Mouse (Mus musculus) cerebellum, adult 11-12 months (tissue): Measurements from ENCODE around the gene St7.

Experiments
- DNase-seq: peaks from one replicate; pipeline ENCODE4 v3.0.0; 2022

St7 gene

GRCm38 (mm10) chr6:17968467-17969144, 275.9 kb downstream of the St7 start:
- DNase-seq, result no peak

DNA sequence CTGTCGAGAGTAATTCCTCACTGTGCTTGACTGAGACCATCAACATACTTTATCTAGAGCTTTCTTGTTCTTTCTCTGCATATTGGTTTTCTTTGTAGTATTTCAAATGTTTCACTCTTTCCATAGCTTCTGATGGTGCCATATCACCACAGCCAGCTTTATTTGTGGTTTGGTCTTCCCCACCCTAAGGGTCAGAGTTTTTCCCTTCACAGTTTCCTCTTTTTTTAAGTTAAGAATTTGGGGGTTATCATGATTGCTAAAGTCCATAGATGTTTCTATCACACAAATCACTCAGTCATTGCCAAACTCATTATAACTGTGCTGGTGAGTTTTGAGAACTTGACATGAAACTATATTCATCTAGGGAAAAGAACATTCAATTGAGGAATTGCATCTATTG, 277.1 kb downstream of the St7 start:
- no peak for DNase-seq

- no peak for DNase-seq
These were observed 278.7 kb downstream of the St7 start for GRCm38 (mm10) chr6:17971393-17971792.

GRCm38 (mm10) chr6:17974416-17974815, 281.7 kb downstream of the St7 start:
- DNase-seq, result no peak

DNA sequence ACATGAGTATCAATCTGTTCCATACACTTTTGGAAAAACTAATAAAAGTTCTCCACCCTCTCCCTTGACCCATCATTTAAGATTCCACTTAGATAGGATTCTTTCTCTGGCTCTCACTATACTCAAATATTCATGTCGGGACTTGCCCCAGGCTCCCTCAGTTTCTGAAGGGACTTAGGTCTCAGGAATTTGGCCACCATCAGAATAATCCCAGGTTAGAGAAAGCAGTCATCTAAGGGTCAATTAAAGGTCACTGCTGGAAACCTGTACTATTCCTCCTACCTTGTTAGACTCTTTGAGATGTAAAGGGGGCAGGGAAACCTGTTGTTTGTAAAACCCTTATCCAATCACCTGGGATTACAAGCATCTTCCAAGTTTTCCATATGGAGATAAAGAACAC, 284.4 kb downstream of the St7 start:
- DNase-seq, result no peak

GRCm38 (mm10) chr6:17978324-17978723, 285.6 kb downstream of the St7 start:
- no peak for DNase-seq

GRCm38 (mm10) chr6:17978881-17979280, 286.1 kb downstream of the St7 start:
- no peak for DNase-seq

DNA sequence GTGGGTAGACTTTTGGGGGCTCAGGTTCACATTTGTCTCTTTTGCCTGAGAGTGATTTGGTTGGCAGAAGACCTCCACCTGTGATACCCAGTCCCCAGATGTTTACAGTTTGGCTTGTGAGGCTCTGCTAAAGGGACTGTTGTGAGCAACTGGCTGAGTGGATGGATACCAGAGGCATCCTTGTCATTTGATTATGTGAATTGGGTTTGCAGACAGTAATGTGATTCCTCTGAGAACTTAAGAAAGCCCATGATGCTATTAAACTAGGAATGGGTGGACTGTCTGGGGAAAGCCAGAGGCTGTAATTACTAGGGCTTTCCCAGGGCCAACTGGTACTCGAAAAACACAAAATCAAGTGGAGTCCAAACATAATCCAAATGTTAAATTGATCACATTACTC, 286.6 kb downstream of the St7 start:
- DNase-seq, result no peak

DNA sequence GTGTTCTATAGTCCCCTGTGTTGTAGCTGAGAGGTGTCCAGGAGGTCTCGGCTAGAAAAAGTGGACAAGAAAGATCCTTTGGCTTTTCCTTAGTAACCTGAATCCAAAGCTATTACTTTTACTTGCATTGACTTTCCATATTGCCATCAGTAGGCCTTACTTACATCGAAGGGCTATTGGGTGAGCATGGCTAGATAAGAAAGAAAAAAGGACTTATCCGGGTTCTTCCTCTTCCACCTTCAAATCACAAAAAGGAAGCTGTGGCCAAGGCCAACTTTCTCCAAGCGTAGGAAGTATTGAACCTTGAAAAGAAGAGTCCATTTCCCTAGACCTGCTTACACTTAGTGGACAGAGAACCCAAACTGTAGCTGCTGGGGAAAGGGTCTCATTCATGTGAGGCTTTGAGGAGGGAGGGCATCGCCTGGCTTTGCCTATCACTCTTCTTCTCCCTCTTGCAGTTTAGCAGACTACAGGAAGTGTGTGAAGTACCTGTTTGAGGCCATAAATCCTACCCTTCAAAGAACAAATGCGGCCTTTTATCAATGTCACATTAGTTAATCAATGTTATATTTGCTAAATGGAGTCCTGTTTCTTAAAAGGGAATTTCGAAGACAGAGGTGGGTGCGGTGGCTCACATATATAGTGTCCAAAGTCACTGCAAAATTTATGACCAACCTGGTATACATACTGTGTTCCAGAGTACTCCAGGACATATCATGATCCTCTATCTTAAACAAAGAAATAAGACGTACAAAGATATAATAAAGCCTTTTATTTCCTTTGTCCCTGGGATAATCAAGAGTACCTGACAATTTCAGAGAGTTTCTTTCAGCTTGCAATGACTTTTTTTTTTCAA, 297.7 kb downstream of the St7 start:
- DNase-seq, result no peak

DNA sequence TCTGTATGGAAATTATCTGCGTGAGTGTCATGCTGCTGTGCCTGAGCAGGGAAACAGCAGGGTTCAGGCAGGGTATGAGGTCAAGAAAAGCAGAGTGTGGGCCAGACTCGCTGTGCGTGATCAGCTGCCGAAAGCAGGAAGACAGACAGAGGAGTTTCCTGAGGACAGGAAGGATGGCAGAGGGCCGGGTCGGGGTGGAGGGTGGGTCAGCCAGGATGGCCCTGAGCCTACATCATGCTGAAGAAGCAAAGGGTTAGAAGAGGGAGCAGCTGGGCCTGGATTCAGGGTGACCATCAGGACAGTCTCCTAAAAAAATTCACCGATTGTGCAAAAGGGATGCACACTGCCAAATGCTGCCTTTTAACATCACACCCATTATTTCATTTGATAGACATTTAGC, 298.9 kb downstream of the St7 start:
- DNase-seq, result no peak
